25 mouse cellular contexts compared by ENCODE assay signal in the genomic region with DNA sequence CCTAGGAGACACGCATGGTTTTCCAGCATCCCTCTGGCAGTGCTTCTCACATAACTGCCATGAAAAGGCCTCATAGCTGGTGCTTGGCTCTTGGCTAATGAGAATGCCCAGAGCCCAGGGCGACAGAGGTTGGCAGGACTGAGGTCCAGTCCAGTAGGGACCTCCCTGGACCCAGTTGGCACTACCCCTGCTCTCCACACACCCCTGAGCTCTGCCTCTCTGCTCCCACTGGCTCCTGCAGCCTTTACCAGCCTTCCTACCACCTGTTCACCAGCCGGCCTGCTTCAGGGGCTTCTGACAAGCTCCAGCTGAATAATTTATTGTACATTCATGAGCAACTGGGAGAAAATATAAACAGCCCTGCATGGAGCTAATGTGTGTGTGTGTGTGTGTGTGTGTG.
A peak's percentile ranks its signal among the peaks of the same experiment; 100 is the strongest.
DNase-seq lines count a peak whose midpoint lies in the region; ATAC-seq and TF ChIP-seq lines count a peak whose summit lies in the region.
"Had no signal": no experiment of that assay in that cellular context is flagged by ENCODE, and none has a peak within 500 bp of the region (broad histone marks: within the 10 kb centered on the region; RNA-seq: fewer than 3 reads in every experiment).

No protein-coding gene starts in this region.

- peak overlapping the region; percentile 58 for H3K27ac ChIP-seq in forebrain, embryonic 16.5 days (ENCODE audit: low read length)
- H3K27ac ChIP-seq in forebrain, embryonic 10.5 days, result no peak overlapping the region
- peak overlapping the region; percentile 39 for H3K27ac ChIP-seq in layer of hippocampus, adult 2 months
- 0 out of 2 replicates have a peak overlapping the region, but pooled peaks have one; percentile 14 for H3K27ac ChIP-seq in limb, embryonic 11.5 days (replicated peaks; ENCODE audit: low read depth, low read length)
- H3K27ac ChIP-seq: embryonic facial prominence, embryonic 12.5 days; hindbrain, embryonic 10.5 days; hindbrain, embryonic 15.5 days; left cerebral cortex, adult 2 months; liver, embryonic 15.5 days had no signal

- DNase-seq in forebrain, embryonic 10.5 days (ENCODE audit: extremely low spot score, low spot score), result no peak
- DNase-seq in layer of hippocampus, adult 2 months (ENCODE audit: low spot score in 2 of 2), result no peak
- no peak for DNase-seq in layer of hippocampus, adult 9-11 months
- DNase-seq in limb, embryonic 11.5 days (ENCODE audit: low spot score), result no peak
- peak; percentile 26 for DNase-seq in retina, embryonic 14.5 days (ENCODE audit: low spot score)
- no peak for DNase-seq in cerebellum, adult 11 months
- no peak for DNase-seq in right cerebral cortex, postnatal 25 days
- DNase-seq: adrenal gland, postnatal 36 days; B cell, adult 2 months; cerebellum, adult 8-10 months; cerebellum, postnatal 25 days; heart, postnatal 14 days; kidney, adult 8-10 months; kidney, postnatal 10 days; lung, embryonic 14.5 days; lung, postnatal 14 days; midbrain, embryonic 14.5 days; spleen, adult 18-20 months had no signal

- no peaks in the 10 kb centered on the region for H3K27me3 ChIP-seq in forebrain, embryonic 16.5 days (replicated peaks; ENCODE audit: control insufficient read depth, insufficient read depth, low read length)
- H3K27me3 ChIP-seq in forebrain, embryonic 10.5 days (ENCODE audit: poor library complexity, severe bottlenecking), result 0 out of 2 replicates have a peak, but pooled peaks cover 8% of the 10 kb centered on the region
- no peaks in the 10 kb centered on the region for H3K27me3 ChIP-seq in limb, embryonic 11.5 days (ENCODE audit: control insufficient read depth, insufficient read depth, low read length)
- H3K27me3 ChIP-seq: embryonic facial prominence, embryonic 12.5 days; hindbrain, embryonic 15.5 days had no signal

- WGBS in forebrain, embryonic 16.5 days, result 57% methylated on average over 3 of the region's 3 CpGs
- 80% methylated on average over 3 of the region's 3 CpGs for WGBS in forebrain, embryonic 10.5 days
- WGBS in limb, embryonic 11.5 days, result 55% methylated on average over 3 of the region's 3 CpGs

- H3K4me1 ChIP-seq in forebrain, embryonic 16.5 days (replicated peaks; ENCODE audit: control insufficient read depth, insufficient read depth, low read length), result peaks cover 8% of the 10 kb centered on the region
- H3K4me1 ChIP-seq in forebrain, embryonic 10.5 days, result peaks cover 8% of the 10 kb centered on the region
- peaks cover 5% of the 10 kb centered on the region for H3K4me1 ChIP-seq in limb, embryonic 11.5 days (ENCODE audit: control insufficient read depth, insufficient read depth, low read length)
- H3K4me1 ChIP-seq: liver, embryonic 15.5 days had no signal

- peak; percentile 33; the same call in 1 of the 2 replicates for ATAC-seq in forebrain, embryonic 16.5 days
- no peak for ATAC-seq in limb, embryonic 11.5 days (ENCODE audit: insufficient number of reproducible peaks, low FRiP score, low TSS enrichment, low read depth)
- ATAC-seq: inflammation-experienced regulatory T-cells, adult 6 months had no signal

- no peak overlapping the region for H3K4me2 ChIP-seq in forebrain, embryonic 16.5 days (ENCODE audit: low read length)
- H3K4me2 ChIP-seq in limb, embryonic 11.5 days (ENCODE audit: low read depth, severe bottlenecking), result no peak overlapping the region
- H3K4me2 ChIP-seq: embryonic facial prominence, embryonic 12.5 days; hindbrain, embryonic 15.5 days; liver, embryonic 15.5 days; lung, embryonic 14.5 days had no signal

- H3K4me3 ChIP-seq in forebrain, embryonic 16.5 days (replicated peaks; ENCODE audit: low read length), result no peak overlapping the region
- no peak overlapping the region for H3K4me3 ChIP-seq in forebrain, embryonic 10.5 days
- no peak overlapping the region for H3K4me3 ChIP-seq in layer of hippocampus, adult 2 months
- H3K4me3 ChIP-seq in limb, embryonic 11.5 days (ENCODE audit: low read depth, low read length), result no peak overlapping the region
- H3K4me3 ChIP-seq: embryonic facial prominence, embryonic 12.5 days; hindbrain, embryonic 10.5 days; hindbrain, embryonic 15.5 days; left cerebral cortex, adult 2 months; liver, embryonic 15.5 days had no signal

- no peaks in the 10 kb centered on the region for H3K36me3 ChIP-seq in forebrain, embryonic 16.5 days (ENCODE audit: control insufficient read depth, insufficient read depth)
- no peaks in the 10 kb centered on the region for H3K36me3 ChIP-seq in forebrain, embryonic 10.5 days (replicated peaks)
- no peaks in the 10 kb centered on the region for H3K36me3 ChIP-seq in limb, embryonic 11.5 days (ENCODE audit: control insufficient read depth, insufficient read depth, low read length)
- H3K36me3 ChIP-seq: embryonic facial prominence, embryonic 12.5 days; hindbrain, embryonic 10.5 days; hindbrain, embryonic 15.5 days; liver, embryonic 15.5 days had no signal

- TF ChIP-seq CTCF in layer of hippocampus, adult 2 months (conservative IDR thresholded peaks at IDR 0.05), result no peak

- no peaks in the 10 kb centered on the region for H3K9me3 ChIP-seq in forebrain, embryonic 16.5 days (ENCODE audit: control insufficient read depth, low read length)
- H3K9me3 ChIP-seq in forebrain, embryonic 10.5 days, result no peaks in the 10 kb centered on the region
- no peaks in the 10 kb centered on the region for H3K9me3 ChIP-seq in limb, embryonic 11.5 days (ENCODE audit: control insufficient read depth, low read length)
- H3K9me3 ChIP-seq: hindbrain, embryonic 10.5 days; hindbrain, embryonic 15.5 days; liver, embryonic 15.5 days had no signal

- no peak overlapping the region for H3K9ac ChIP-seq in forebrain, embryonic 16.5 days (replicated peaks; ENCODE audit: low read depth, low read length)
- H3K9ac ChIP-seq in limb, embryonic 11.5 days (ENCODE audit: low read length), result no peak overlapping the region
- H3K9ac ChIP-seq: embryonic facial prominence, embryonic 12.5 days; hindbrain, embryonic 15.5 days; liver, embryonic 15.5 days; lung, embryonic 14.5 days had no signal
